Mouse (Mus musculus) erythroblast, embryonic 14.5 days (primary cell): Measurements from ENCODE around the gene Josd1.

ENCODE experiments used
- GATA1 ChIP-seq: IDR thresholded peaks from 2 replicates; pipeline ENCODE4 v1.6.1; 2012; ENCODE audit warnings: low read length, inconsistent platforms, mixed read lengths
- TAL1 ChIP-seq: IDR thresholded peaks from 3 replicates; pipeline ENCODE4 v1.6.1; 2012; ENCODE audit warnings: low read length, inconsistent platforms, mixed read lengths

DNA sequence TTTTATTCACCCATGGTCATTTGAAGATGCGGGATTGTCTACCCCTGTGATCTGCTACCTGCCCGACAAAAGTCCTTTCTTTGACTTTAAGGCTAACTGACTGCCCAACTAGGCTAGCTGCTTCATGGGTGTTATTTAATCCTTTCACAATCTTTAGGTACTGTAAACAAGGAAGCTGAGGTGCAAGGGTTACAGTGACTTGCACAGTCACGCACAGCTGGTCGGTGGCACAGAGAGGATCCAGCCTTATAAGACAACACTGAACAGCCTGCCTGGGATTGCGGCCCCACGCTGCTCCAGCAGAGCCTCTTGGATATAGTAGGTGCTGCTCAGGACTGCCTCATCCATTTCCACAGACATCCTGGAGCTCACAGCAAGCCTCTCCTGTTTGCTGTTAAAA lies 4.6 kb downstream of the Josd1 start:
- no peak for TF ChIP-seq GATA1
- no peak for TF ChIP-seq TAL1
